Mouse (Mus musculus) CH12F3 (cell line): ENCODE results near the gene Tmem231.

Experiments
- in situ Hi-C: fragments of 300-500 bp; cut with MboI; formaldehyde crosslinking; loops from 2 replicates; pipeline ENCODE4 v1.14.3; 2020; ENCODE audit warnings: low sequenced_read_pairs

Tmem231 gene

DNA sequence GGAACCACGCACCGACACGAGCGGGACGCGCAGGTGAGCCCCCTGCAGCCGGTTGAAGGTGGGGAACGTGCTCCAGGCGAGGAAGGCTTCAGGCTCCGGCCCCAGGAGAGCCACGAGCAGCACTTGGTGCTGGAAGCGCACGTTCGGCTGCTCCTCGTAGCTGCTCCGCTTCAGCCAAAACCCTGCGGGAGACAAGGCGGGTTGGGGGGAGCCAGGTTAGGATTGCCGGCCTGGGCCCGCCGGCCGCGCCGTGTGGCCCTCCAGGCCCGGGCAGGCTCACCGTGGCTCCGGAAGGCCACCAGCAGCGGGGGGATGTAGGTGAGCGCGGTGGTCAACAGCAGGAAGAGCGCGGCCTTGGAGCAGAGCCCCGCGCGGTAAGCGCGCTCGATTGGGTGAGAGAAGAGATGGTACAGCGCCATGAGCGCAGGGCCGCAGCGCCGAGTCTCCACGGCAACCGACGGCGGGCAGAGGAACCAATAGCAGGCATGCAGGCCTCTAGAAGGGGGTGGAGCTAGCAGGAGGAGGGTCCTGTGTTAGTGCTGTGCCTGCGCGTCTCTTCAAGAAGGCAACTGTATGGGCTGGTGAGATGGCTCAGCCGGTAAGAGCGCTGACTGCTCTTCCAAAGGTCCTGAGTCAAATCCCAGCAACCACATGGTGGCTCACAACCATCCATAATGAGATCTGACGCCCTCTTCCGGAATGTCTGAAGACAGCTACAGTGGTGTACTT is at the start of gene Tmem231:
TSS of gene Tmem231 (minus strand) at position 534 of the 729 bp plus-strand sequence.
- in situ Hi-C loops = no loop called here

DNA sequence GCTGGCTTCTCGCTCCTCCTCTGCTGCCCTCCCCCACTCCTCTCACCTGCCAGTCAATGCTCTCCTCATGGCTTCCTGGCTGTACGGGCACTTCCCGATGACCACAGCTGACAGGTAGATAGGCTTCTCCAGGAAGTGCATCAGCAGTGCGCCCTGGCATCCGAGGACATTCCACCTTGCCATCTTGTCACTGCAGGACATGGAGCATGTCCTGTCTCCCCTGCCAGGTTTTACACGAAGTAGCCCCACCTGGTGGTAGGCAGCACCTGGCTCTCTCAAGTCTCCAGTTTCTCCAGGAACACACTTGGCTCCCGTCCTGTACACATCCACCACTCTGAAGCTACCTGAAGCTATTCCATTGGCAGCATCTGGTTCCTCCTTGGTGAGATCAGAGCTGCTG is 48.4 kb upstream of the Tmem231 start:
- in situ Hi-C loops = no loop called here

DNA sequence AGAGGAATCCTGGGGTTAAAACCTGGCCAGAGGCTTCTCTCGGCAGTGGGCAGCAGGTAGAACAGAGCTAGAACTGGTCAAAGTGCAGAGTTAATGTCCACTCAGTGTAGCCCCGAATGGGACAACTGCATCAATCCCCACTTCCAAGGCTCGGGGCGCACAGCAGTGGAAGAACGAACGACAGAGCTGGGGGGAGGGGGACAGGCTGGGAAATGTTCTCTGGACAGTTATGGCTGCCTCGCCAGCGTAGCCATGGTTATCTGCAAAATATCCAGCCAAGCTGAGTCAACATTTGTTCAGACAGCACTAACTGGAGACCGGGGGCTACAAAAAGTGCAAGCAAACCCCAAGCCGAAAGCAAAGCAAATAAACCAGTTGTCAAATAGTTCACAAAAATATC is 44.5 kb upstream of the Tmem231 start:
- in situ Hi-C loops = no loop called here

DNA sequence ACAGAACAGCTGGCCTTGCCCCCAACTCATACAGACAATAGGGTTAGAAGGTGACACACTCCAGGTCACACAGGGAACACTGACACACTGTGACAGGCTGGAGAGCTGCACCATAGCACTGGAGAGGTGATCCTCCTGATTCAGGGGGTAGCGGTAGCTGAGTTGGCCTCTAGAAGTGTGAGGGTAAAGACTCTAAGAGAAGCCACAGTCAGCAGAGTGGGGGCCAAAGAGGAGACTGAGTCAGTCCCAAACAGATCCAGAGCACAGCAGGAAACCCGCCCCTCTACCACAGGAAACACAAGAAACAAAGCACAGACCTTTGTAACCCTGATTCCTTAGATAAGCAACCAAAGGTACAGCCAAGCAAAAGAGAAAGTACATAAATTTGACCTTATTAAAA is 42.6 kb upstream of the Tmem231 start:
- in situ Hi-C loops = no loop called here

DNA sequence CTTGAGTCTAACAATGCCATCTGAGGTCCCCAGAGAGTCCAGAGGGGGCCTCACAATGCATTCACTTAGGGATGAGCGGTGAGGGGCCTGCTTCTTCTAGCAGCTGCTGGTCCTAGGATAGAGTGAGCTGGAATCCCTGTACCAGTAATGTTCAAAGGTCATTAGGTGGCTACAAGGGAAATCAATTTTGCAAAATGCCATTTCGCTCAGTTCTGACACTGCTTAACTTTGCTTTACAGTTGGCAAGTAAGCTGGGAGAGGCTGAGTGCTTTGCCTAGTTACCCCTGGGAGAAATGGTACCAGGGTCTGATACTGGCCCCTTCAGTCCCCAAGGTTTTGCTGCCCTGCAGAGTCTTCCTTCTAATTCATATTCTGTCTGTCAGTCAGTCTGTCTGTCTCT is 42.0 kb upstream of the Tmem231 start:
- in situ Hi-C loops = no loop called here

DNA sequence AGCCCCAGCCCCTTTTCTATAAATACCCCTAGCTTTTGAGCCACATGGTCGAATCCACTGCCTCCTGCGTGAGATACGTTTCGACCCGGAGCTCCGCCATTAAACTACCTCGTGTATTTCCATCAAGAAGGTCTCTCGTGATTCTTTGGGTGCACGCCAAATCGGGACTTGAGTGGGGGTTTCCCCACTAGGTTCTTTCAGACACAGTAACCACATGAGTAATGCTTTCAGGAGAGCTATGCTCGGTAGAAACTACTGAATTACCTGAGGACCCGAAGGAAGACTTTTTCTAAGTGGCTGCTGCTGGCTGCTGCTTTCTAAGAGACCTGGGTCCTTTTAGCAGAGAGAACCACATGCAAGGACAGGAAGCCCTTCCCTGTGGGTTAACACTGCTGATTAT is 40.5 kb upstream of the Tmem231 start:
- in situ Hi-C loops = no loop called here

DNA sequence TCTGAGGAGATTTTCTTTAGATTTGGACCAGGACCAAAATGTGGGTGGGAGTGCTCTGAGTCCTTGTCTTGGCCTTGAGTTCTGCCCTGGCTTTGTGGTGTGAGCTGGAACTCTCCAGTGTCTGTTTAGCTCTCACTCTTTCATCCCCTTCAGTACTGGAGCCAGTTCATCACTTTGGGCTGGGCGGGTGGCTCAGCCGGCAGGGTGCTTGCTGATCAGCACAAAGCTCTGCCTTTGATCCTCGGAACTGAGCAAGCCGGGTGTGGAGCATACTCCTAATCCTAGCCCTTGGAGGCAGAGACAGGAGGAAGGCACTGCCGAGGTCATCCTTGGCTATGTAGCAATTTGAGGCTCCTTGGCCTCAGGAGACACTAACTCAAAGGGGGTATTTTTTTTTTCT is 35.3 kb upstream of the Tmem231 start:
- in situ Hi-C loops = no loop called here

DNA sequence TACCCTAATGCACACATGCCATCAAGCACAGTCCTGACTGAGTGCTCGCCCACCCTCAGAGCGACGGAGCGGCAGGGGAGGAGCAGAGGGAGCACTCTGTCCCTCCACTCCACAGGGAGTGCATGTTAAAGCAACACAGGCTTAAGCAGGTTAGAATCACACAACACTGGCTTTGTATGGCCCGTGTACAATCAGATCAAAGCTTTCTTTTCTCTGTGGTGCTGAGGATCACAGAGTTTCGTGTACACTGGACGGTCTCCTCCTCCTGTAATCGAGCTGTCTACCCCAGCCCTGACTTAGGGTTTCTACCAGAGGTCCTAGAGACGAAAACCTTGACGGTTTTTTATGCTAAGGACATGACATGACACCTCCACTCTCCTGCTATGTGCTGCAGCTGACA is 34.9 kb upstream of the Tmem231 start:
- in situ Hi-C loops = no loop called here

DNA sequence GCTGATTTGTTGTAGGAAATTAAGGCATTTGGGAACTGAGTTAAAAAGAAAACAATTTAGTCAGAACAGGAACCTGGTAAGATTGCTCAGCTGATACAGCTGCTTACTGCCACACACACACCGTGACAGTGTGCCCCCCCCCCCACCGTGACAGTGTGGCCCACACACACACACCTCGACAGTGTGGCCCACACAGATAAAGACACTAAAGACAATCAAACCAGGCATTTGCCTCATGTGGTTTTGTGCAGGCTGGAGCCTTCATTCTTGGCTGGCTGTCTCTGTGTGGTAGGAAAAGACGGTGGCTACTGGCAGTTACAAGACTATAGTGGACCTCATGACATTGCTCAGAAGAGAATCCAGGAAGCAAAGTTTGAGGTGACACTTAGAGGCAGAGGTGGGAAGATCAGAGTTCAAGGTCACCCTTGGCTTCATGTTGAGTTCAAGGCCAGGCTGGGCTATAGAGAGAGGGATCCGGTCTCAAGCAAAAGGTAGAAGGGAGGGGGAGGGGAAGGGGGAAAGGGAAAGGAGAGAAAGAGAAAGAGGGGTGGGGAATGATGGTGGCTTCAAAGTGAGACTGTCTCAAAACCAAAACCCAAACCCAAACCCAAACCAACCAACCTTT is 33.7 kb upstream of the Tmem231 start:
- in situ Hi-C loops = no loop called here

DNA sequence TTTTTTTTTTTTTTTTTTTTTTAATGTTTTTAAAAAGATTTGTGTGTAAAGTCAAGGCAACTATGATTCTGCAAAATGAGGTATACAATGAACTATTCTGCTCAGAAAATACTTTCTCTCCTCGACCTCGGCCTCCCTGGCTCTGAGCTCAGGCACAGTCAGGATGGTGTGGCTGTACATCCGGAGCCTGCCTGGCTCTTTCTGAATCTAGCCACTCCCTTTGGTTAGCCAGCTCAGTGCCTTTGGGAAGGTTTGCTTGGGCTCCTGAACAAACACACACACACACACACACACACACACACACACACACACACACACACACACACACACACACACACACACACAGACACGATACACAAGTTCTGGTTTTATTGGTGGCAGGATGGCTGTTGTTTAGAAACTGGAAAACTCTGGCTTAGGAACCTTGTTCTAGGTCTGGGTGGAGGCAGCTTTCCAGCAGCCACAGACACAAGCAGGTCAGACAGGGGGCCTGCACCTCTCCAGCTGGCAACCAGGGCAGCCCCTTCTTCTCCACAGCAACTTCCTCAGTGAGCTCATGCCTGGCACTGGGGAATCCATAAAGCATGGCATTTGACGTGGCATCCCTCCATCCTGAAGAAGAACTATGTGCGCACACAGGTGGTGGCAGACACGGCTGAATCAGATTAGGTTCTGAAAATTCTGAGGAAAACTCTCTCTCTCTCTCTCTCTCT is 31.3 kb upstream of the Tmem231 start:
- in situ Hi-C loops = no loop called here

DNA sequence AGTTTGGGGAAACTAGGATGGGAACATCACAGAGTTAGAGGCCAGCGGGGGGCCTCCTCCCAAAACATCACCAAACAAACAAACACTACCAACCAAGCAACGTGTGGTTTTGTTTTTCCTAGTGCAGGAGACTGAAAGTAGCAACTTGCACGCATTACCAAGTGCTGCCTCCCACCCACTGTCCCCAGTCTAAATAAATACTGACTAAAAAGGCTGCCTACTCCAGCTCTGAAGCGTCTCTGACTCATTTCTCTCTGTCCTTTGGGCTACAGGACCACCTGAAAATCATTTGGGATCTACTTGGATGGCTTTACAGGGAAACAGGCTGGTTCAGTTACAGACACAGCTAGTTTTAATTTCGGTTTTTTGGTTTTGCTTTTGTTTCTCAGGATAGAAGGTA is 30.7 kb upstream of the Tmem231 start:
- in situ Hi-C loops = no loop called here

DNA sequence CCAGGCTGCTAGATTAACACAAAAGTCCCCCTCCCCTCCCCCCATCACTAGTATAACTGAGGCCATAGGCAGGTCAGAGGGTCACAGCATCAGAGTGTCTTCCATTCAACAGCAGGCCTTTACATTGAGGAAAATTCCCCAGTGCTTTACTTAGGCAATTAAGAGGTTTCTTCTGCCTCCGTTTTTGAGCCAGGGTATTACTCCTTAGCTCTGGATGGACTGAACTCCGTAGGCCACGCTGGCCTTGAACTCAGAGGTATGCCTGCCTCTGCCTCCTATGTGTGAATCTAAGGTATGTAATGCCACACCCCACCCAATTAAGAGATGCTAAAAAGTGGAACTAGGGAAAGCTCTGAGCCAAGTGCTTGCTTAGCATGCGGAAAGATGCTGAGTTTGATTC is 29.9 kb upstream of the Tmem231 start:
- in situ Hi-C loops = no loop called here

DNA sequence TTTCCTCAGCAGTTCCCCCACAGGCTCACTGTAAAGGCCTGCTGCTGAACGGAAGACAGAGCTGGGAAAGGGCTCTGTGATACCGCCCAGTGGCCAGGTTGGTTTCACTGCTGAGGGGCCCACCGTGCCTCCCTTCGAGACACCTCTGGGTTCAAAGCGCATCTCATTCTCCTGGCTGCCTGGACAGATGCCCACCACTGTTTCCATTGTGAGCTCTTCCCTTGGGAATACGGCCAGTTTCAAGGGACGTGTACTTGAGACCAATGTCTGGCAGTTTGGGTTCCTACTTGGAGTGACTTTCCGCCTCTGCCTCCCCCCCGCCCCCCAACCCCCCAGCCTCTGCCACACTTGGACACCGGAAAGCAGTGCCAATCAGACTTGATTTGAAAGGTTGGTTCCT is 29.4 kb upstream of the Tmem231 start:
- in situ Hi-C loops = no loop called here

DNA sequence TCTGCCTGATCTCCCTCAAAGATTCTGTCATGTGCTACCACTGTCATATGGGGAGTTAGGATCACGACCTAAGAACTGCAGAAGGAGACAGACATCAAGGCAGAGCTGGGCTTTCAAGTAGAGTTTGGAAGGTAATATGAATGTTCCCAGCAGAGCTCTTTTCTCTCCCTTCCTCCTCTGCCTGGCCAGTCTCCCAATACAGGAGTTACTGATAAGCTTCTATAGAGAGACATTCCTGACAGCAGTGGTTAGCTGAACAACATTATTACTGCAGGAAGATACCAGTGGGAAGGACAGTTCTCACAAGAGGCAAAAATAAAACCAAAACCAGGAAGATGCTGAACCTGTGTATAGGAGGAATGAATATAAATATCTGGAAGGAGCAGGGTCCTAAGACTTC is 28.9 kb upstream of the Tmem231 start:
- in situ Hi-C loops = no loop called here

DNA sequence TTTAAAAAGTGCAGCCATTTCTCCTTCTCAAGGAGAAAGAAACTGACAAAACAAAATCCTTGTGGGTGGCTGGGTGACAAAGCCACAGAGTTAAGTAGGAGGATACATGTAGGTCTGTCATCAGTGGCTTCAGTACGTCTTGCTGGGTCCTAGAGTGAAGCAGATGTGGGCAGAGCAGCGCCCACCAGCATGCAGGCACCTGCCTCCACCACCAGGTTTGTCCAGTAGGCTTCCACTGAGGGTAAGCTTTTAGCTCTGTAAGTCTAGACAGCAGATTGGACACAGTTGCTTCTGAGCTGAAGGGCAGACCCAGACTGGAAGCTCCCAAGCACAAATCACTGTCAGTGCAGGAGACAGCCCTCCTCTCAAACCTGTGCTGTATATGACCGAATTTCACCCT is 27.6 kb upstream of the Tmem231 start:
- in situ Hi-C loops = no loop called here

DNA sequence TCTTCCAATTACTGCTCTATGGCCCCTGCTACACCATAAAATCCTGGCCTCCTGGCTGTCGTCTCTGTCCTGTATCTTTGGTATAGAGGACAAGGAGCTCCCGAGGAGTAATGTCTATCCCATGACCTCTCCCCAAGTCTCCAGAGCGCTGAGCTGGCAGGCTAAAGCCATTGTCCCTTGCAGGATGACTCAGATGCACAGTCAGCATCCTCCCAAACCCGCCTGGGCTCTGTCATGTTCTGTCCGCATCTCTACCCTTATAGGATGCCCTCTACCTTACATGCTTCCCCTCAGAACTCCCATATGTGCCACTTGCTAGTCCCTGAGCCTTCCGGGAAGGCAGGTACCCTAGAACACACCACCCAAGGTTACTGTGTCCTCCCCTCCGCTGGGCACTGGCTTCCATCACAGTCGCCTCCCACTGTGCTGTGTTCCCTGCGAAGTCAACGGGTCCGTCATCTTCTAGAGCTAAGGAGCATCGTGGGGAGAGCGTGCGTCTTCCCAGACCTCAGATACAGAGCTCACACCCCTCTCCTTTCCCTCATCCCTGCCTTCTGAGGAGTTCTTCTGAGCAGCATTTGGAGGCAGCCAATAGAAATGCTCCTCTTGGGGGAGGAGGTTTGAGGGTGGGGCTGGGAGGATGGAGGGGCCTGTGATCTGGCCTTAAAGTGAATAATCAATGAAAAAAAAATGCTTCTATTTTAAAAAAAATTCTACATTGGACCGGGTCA is 27.1 kb upstream of the Tmem231 start:
- in situ Hi-C loops = no loop called here

DNA sequence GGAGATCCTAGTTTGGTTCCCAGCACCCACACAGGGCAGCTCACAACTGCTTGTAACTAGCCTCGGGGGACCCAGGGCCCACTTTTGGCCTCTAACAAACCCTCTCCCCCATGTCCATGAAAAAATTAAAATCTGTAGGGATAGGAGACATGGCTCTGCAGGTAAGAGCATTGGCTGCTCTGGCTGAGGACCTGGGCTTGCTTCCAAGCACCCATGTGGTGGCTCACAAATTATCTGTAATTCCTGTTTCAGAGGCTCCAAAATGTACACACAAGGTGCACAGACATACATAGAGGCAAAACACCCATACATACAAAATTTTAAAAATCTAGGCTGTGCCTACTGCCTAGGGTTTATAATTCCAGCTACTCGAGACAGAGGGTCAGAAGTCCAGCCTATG is 23.6 kb upstream of the Tmem231 start:
- in situ Hi-C loops = no loop called here

DNA sequence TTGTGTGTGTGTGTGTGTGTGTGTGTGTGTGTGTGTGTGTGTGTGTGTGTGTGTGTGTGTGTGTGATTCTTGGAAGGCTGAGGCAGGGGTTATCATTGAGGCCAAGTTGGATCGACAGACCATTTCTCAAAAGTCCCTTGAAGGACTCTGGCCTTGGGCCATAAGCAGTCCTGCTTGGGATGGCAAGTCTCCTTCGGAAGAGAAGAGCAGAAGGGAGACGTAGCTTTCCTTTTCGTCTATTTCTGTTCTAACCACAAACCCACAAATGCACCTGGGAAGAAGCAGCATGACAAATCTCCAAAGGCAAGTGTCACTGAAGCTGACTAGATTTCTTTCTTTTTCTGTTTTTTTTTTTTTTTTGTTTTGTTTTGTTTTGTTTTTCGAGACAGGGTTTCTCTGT is 22.2 kb upstream of the Tmem231 start:
- in situ Hi-C loops = no loop called here

DNA sequence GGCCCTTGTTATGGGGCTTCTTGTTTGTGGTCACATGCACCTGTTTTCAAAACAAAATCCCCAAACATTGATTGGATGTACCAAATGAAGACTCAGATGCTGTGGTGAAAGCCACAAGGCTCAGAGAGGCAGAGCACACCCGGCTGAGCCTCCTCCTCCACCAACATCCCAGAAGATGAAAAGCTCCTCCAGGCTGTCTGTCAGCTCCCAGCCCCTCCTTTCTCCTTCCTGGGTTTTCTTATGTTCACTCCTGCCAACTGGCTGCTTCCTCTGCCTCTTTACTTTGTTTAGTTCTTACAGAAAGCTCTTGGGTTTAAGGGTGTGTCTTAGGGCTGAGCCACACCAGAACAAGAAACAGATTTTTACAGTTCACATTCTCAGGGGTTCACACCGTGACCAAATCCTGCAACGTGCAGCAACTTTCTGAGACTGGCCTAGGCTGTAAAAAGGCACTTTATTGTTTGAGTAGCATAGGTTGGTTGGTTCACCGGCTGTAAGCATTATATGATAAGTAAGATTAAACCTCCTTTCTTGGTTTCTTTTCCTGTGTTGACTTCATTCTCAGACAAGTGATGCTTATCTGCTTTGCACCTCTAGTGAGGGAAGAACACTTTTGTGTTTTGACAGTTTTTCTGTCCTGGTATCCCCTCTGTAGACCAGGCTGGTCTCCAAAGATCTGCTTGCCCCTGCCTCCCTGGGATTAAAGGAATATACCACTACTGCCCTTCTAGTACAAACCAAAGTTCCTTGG is 21.3 kb upstream of the Tmem231 start:
- in situ Hi-C loops = no loop called here

DNA sequence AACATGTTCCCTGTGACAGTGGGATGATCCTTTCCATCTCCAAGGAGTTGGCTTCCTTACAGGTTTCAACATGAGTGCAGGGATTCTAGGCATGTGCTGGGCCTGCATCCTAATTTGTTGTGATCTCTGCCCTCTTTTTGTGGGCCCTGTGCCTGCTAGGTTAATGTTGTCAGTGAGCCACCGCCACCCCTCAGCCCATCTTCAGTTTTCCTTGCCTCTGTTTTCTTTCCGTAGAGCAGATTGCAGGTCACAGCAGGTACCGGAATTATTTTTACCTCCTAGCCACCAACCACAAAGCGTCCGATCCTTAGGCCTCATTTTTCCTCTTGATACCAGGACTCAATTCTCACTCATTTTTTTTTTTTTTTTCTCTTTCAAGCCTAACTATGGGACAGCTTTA is 18.3 kb upstream of the Tmem231 start:
- in situ Hi-C loops = no loop called here

DNA sequence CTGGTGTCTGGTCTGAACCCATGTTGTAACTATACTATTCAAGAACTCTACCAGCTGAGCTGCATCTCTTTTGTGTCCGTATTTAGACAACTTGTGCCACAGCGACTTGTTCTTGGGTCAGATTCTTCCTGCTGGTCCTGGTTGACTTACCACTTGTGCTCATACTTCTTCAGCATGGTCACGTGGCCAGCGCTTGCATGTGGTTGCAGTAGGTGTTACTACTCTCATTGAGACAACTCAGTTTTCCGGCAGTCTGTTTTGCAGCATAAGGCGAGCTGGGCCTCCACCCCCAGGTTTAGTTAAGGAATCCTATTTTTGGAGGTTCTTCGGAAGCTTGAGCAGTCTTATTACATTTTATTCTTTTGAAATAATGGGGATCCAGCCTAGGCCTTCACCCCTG is 17.6 kb upstream of the Tmem231 start:
- in situ Hi-C loops = no loop called here
